Mouse (Mus musculus): Measurements from ENCODE around the gene Slfn9. TPM values are rescaled to one million over a fixed set of nuclear protein-coding genes. Genes with fewer than 3 reads are reported as not detected.

Slfn9 gene
- polyA plus RNA-seq, 1 experiment from 2014 or later, result 21.3 TPM

- H3K36me3 ChIP-seq (ENCODE audit: control insufficient read depth, insufficient read depth, low read length), result no peaks in the 10 kb centered on the region
- ATAC-seq (ENCODE audit: insufficient read depth, low FRiP score), result no peak
- 32% methylated on average over 20 of the region's 20 CpGs for WGBS
Measured at GRCm38 (mm10) chr11:82928897-82929632, 62.6 kb downstream of the Slfn9 start.

More at GRCm38 (mm10) chr11:82928897-82929632, 62.6 kb downstream of the Slfn9 start:
- H3K27ac ChIP-seq (ENCODE audit: low read length), result no peak overlapping the region
- H3K9ac ChIP-seq (ENCODE audit: low read length), result no peak overlapping the region
- H3K27me3 ChIP-seq (ENCODE audit: control insufficient read depth, insufficient read depth, low read length), result peaks cover 32% of the 10 kb centered on the region
- H3K4me1 ChIP-seq (ENCODE audit: control insufficient read depth, insufficient read depth, low read length), result peaks cover 7% of the 10 kb centered on the region
- H3K9me3 ChIP-seq (replicated peaks; ENCODE audit: control insufficient read depth, low read length), result no peaks in the 10 kb centered on the region
- H3K4me2 ChIP-seq (ENCODE audit: low read depth, low read length), result no peak overlapping the region
- H3K4me3 ChIP-seq (replicated peaks; ENCODE audit: low read length), result no peak overlapping the region

Small RNAs within 50 kb of the gene (microRNA-seq; reads per million reads assigned to microRNA genes)
- gene Gm27598, result not detected
- not detected for gene Mir7679

Other genes with a start within 250 kb of the Slfn9 start
- 0.16 and 0.23 TPM in 2 replicates for gene Cct6b, start 227.5 kb downstream of the Slfn9 start, polyA plus RNA-seq (2015; fragmentation: Nextera tagmentation; extraction: Ambion mirVana)
- 35.4 and 36.1 TPM in 2 replicates for gene Zfp830, start 227.5 kb downstream of the Slfn9 start, polyA plus RNA-seq (2015; fragmentation: Nextera tagmentation; extraction: Ambion mirVana)
- gene Lig3, start 210.7 kb downstream of the Slfn9 start, polyA plus RNA-seq (2015; fragmentation: Nextera tagmentation; extraction: Ambion mirVana), result 27.3 and 30.7 TPM in 2 replicates
- 21.9 and 23.8 TPM in 2 replicates for gene Rffl, start 120.6 kb downstream of the Slfn9 start, polyA plus RNA-seq (2015; fragmentation: Nextera tagmentation; extraction: Ambion mirVana)
- gene Rad51d, start 101.2 kb downstream of the Slfn9 start, polyA plus RNA-seq (2015; fragmentation: Nextera tagmentation; extraction: Ambion mirVana), result 12.5 and 12.8 TPM in 2 replicates
- gene Fndc8, start 99.7 kb downstream of the Slfn9 start, polyA plus RNA-seq (2015; fragmentation: Nextera tagmentation; extraction: Ambion mirVana), result 0.22 TPM in 1 of 2 replicates, not detected in the other
- 28.5 and 33.8 TPM in 2 replicates for gene Nle1, start 83.4 kb downstream of the Slfn9 start, polyA plus RNA-seq (2015; fragmentation: Nextera tagmentation; extraction: Ambion mirVana)
- gene Unc45b, start 81.3 kb downstream of the Slfn9 start, polyA plus RNA-seq (2015; fragmentation: Nextera tagmentation; extraction: Ambion mirVana), result 1.3 and 10.6 TPM in 2 replicates
- gene Slfn5, start 40.5 kb downstream of the Slfn9 start, polyA plus RNA-seq (2015; fragmentation: Nextera tagmentation; extraction: Ambion mirVana), result 1.9 and 2.3 TPM in 2 replicates
- gene Slfn8, start 29.0 kb upstream of the Slfn9 start, polyA plus RNA-seq (2015; fragmentation: Nextera tagmentation; extraction: Ambion mirVana), result 0.81 and 0.85 TPM in 2 replicates
- gene Slfn2, start 73.3 kb upstream of the Slfn9 start, polyA plus RNA-seq (2015; fragmentation: Nextera tagmentation; extraction: Ambion mirVana), result 9.3 and 9.5 TPM in 2 replicates
- 1.4 and 1.5 TPM in 2 replicates for gene Slfn1, start 125.0 kb upstream of the Slfn9 start, polyA plus RNA-seq (2015; fragmentation: Nextera tagmentation; extraction: Ambion mirVana)
- 0.61 and 0.87 TPM in 2 replicates for gene Slfn4, start 183.4 kb upstream of the Slfn9 start, polyA plus RNA-seq (2015; fragmentation: Nextera tagmentation; extraction: Ambion mirVana)
- 0.80 and 1.0 TPM in 2 replicates for gene Slfn3, start 199.5 kb upstream of the Slfn9 start, polyA plus RNA-seq (2015; fragmentation: Nextera tagmentation; extraction: Ambion mirVana)

All from stomach, embryonic 16.5 days (tissue).